Mouse (Mus musculus) embryo, embryonic 9.5 days (tissue): ENCODE results near the gene Cwf19l2.
"Not testable (repeated sequence)": the region's sequence is repeated elsewhere in the genome, so short reads cannot be mapped to it uniquely, and the experiment has no call there.

Source experiments
- DNase-seq: peaks from one replicate; pipeline ENCODE4 v3.0.0-alpha.2; 2017; ENCODE audit errors: extremely low spot score

The Cwf19l2 gene

GRCm38 (mm10) chr9:3403251-3404208 lies at the start of gene Cwf19l2:
Gene Cwf19l2 (plus strand): TSS chr9:3403592.
- peak; percentile 82 for DNase-seq

GRCm38 (mm10) chr9:3376323-3376722 lies 27.1 kb upstream of the Cwf19l2 start:
- DNase-seq: not testable (repeated sequence)

GRCm38 (mm10) chr9:3404372-3404771 lies 980 bp downstream of the Cwf19l2 start:
- peak; percentile 26 for DNase-seq

- DNase-seq: not testable (repeated sequence)
Measured at GRCm38 (mm10) chr9:3439555-3440300, 36.3 kb downstream of the Cwf19l2 start.

DNA sequence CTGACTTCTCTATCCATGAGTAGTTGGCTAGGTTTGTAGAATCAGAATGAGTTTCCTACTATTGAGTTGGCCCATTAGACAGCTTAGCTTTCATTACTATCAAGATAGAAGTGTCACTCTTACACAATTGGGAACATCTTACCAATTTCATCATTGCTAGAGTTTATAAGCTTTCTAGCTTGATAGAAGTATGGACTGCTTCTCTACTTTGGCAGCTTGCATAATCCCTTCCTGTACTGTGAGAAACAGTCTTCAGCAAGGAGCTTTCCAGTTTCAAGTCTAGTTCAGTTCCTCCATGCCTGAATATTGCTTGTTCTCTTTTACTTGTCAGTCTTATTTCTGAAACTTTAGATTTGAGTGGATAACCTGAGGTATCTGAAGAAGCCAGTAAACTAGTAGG lies 68.5 kb downstream of the Cwf19l2 start:
- no peak for DNase-seq

DNA sequence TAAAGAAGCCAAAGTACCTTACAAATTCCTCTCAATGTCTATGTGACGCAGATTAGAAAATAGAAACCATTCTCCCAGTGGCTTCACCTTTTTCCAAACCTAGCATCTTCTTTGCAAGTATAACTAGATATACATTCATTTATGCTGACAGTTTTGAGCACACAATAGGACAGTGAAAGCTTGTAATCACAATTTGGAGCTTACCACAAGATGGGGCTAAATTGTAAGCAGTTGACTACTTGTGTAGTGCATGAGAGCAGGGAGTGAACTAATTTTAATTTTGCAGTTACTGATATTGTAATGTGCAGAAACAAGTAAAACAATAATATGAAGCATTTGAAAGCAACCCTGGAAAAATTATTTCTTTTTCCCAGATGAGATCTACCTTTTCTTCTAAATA lies 115.3 kb downstream of the Cwf19l2 start:
- no peak for DNase-seq

DNA sequence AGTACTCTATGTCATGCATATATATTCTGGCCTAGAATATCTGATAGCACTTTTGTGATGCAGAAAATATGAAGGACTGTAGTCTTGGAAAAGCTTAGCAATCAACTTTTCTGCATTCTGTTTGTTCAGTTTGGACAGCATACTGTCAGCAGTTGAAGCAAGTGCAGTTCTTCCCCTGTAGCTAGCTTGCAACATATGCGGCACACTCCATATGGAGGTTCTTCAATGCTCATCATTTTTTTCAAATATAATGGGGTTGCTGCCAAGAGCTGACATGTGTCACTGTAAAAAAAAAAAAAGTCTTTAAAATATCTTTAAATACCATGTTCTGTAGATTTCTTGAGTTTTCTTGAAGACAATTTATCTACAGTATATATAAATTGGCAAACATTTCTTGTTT lies 115.8 kb downstream of the Cwf19l2 start:
- no peak for DNase-seq

- DNase-seq: no peak
Measured at GRCm38 (mm10) chr9:3521031-3521430, 117.6 kb downstream of the Cwf19l2 start.
